8 mouse cellular contexts compared by ENCODE assay signal in the genomic region with DNA sequence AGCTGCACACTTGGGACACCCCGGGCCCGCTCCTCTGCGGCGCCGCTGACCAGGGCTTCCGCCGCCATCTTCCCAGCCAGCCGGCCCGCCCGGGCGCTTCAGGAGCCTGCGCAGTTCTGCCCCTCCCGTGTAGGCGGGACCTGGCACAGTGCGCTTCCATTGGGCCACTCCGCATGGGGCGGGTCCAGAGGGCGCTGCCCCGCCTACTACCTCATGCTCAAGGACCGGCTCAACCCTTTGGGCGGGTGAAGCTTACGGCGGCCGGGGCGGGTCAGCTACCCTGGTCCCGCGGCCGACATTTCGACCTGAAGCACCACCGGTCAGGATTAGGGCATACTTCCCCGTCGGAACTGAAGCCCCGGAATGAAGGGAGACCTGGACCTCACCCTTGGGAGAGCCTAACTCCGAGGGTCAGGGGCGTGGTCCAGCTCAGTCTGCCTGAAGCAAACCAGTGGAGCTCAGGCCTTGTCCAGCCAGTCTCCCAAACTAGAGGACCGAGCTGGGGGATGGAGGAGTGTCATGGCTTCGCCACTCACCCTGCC. TPM values are rescaled to one million over a fixed set of nuclear protein-coding genes. Genes with fewer than 3 reads are reported as not detected.
DNase-seq lines count a peak whose midpoint lies in the region; ATAC-seq lines count a peak whose summit lies in the region.

A gene (minus strand): TSS at position 122 of the 542 bp plus-strand sequence.

- peak within 1 kb of the TSS; percentile 78 for H3K27ac ChIP-seq in hindbrain, embryonic 15.5 days (replicated peaks)

- H3K4me3 ChIP-seq in hindbrain, embryonic 15.5 days: peak within 1 kb of the TSS; percentile 99

- peak; percentile 99 for ATAC-seq in hindbrain, embryonic 15.5 days (ENCODE audit: low FRiP score, low read depth)

- under 1% methylated on average over 36 of the region's 37 CpGs for WGBS in hindbrain, embryonic 15.5 days

- DNase-seq in T-cell, adult 2 months (ENCODE audit: low spot score): peak; percentile 96
- DNase-seq in cerebellum, postnatal 36 days: peak; percentile 97 to 99
- DNase-seq in frontal cortex, postnatal 36 days (ENCODE audit: low spot score in 2 of 2): peak; percentile 94 to 98
- DNase-seq in left cerebral cortex, adult 11 months (ENCODE audit: low spot score): peak; percentile 96
- DNase-seq in lung, postnatal 4 days: peak; percentile 99
- peak; percentile 94 for DNase-seq in retina, postnatal 7 days (ENCODE audit: low read depth, low spot score)
- DNase-seq in urinary bladder, adult 2 months (ENCODE audit: low spot score): peak; percentile 95

- H3K9ac ChIP-seq in hindbrain, embryonic 15.5 days: peak within 1 kb of the TSS; percentile 96

- H3K36me3 ChIP-seq in hindbrain, embryonic 15.5 days: no peaks in the 10 kb centered on the region

- H3K4me2 ChIP-seq in hindbrain, embryonic 15.5 days: peak within 1 kb of the TSS; percentile 94

- H3K4me1 ChIP-seq in hindbrain, embryonic 15.5 days (replicated peaks): peaks cover 47% of the 10 kb centered on the region

- no peaks in the 10 kb centered on the region for H3K9me3 ChIP-seq in hindbrain, embryonic 15.5 days

- H3K27me3 ChIP-seq in hindbrain, embryonic 15.5 days: no peaks in the 10 kb centered on the region

RNA-seq across cellular contexts. Expression of the gene that starts here (rescaled TPM):
- polyA plus RNA-seq in hindbrain, embryonic 15.5 days (2015; fragmentation: Nextera tagmentation; extraction: Ambion mirVana): 96.8 and 102 TPM in 2 replicates
- polyA plus RNA-seq in urinary bladder, adult 2 months (2012; rRNA removed): 85.7 and 112 TPM in 2 replicates

Comparison
In these comparisons a context has a peak if more than half of its experiments do, and no peak if none do; other contexts are left out.
1. Peak in every context shown above with its lines: DNase-seq, ATAC-seq, H3K4me3 ChIP-seq and H3K27ac ChIP-seq.